Mouse (Mus musculus): ENCODE results near the gene Fbln2. TPM values are rescaled to one million over a fixed set of nuclear protein-coding genes. Genes with fewer than 3 reads are reported as not detected.

The Fbln2 gene
- polyA plus RNA-seq, 1 experiment, result 0.03 TPM

- Histone ChIP-seq H3K4me1 (peaks cover 9% of the 10 kb centered on the region; the same call in 1 of the 2 replicates), H3K4me3 (replicated peaks) (no peak overlapping the region), H3K9me3 (no peaks in the 10 kb centered on the region), H3K27me3 (replicated peaks) (peaks cover 90% of the 10 kb centered on the region), H3K36me3 (replicated peaks; ENCODE audit: low read length) (no peaks in the 10 kb centered on the region)
- no peak for TF ChIP-seq FLI1 (IDR thresholded peaks at IDR 0.05; ENCODE audit: low read length)
- TF ChIP-seq GATA1 (IDR thresholded peaks at IDR 0.05; ENCODE audit: borderline replicate concordance, low read length), result no peak
These were observed 78.7 kb downstream of the Fbln2 start for GRCm38 (mm10) chr6:91290937-91291336.

- peaks cover 87% of the 10 kb centered on the region for H3K27me3 ChIP-seq (replicated peaks)
- H3K4me3 ChIP-seq (replicated peaks), result no peak overlapping the region
- H3K9me3 ChIP-seq, result no peaks in the 10 kb centered on the region
- no peaks in the 10 kb centered on the region for H3K36me3 ChIP-seq (replicated peaks; ENCODE audit: low read length)
- TF ChIP-seq FLI1 (IDR thresholded peaks at IDR 0.05; ENCODE audit: low read length) (no peak), GATA1 (IDR thresholded peaks at IDR 0.05; ENCODE audit: borderline replicate concordance, low read length) (no peak)
- no peaks in the 10 kb centered on the region; the same call in 1 of the 2 replicates for H3K4me1 ChIP-seq
These were observed 83.2 kb downstream of the Fbln2 start for GRCm38 (mm10) chr6:91295431-91295830.

- no peak overlapping the region for H3K4me3 ChIP-seq (replicated peaks)
- TF ChIP-seq GATA1 (IDR thresholded peaks at IDR 0.05; ENCODE audit: borderline replicate concordance, low read length), result no peak
- TF ChIP-seq FLI1 (IDR thresholded peaks at IDR 0.05; ENCODE audit: low read length), result no peak
- no peaks in the 10 kb centered on the region; the same call in 1 of the 2 replicates for H3K4me1 ChIP-seq
- H3K9me3 ChIP-seq, result no peaks in the 10 kb centered on the region
- peaks cover 85% of the 10 kb centered on the region for H3K27me3 ChIP-seq (replicated peaks)
- H3K36me3 ChIP-seq (replicated peaks; ENCODE audit: low read length), result no peaks in the 10 kb centered on the region
These were observed 86.6 kb downstream of the Fbln2 start for GRCm38 (mm10) chr6:91298828-91299227.

GRCm38 (mm10) chr6:91300079-91300478, 87.8 kb downstream of the Fbln2 start:
- Histone ChIP-seq H3K4me3 (replicated peaks) (no peak overlapping the region), H3K4me1 (no peaks in the 10 kb centered on the region; the same call in 1 of the 2 replicates), H3K27me3 (replicated peaks) (peaks cover 85% of the 10 kb centered on the region), H3K9me3 (no peaks in the 10 kb centered on the region), H3K36me3 (replicated peaks; ENCODE audit: low read length) (no peaks in the 10 kb centered on the region)
- no peak for TF ChIP-seq FLI1 (IDR thresholded peaks at IDR 0.05; ENCODE audit: low read length)
- no peak for TF ChIP-seq GATA1 (IDR thresholded peaks at IDR 0.05; ENCODE audit: borderline replicate concordance, low read length)

GRCm38 (mm10) chr6:91301839-91302238, 89.6 kb downstream of the Fbln2 start:
- Histone ChIP-seq H3K36me3 (replicated peaks; ENCODE audit: low read length) (no peaks in the 10 kb centered on the region), H3K27me3 (replicated peaks) (peaks cover 81% of the 10 kb centered on the region), H3K4me1 (no peaks in the 10 kb centered on the region; the same call in 1 of the 2 replicates), H3K9me3 (no peaks in the 10 kb centered on the region), H3K4me3 (replicated peaks) (no peak overlapping the region)
- TF ChIP-seq FLI1 (IDR thresholded peaks at IDR 0.05; ENCODE audit: low read length), result no peak
- TF ChIP-seq GATA1 (IDR thresholded peaks at IDR 0.05; ENCODE audit: borderline replicate concordance, low read length), result no peak

GRCm38 (mm10) chr6:91302337-91302736, 90.1 kb downstream of the Fbln2 start:
- Histone ChIP-seq H3K9me3 (no peaks in the 10 kb centered on the region), H3K4me3 (replicated peaks) (no peak overlapping the region), H3K27me3 (replicated peaks) (peaks cover 80% of the 10 kb centered on the region), H3K4me1 (no peaks in the 10 kb centered on the region; the same call in 1 of the 2 replicates), H3K36me3 (replicated peaks; ENCODE audit: low read length) (no peaks in the 10 kb centered on the region)
- no peak for TF ChIP-seq GATA1 (IDR thresholded peaks at IDR 0.05; ENCODE audit: borderline replicate concordance, low read length)
- no peak for TF ChIP-seq FLI1 (IDR thresholded peaks at IDR 0.05; ENCODE audit: low read length)

GRCm38 (mm10) chr6:91304172-91304571, 91.9 kb downstream of the Fbln2 start:
- Histone ChIP-seq H3K4me1 (no peaks in the 10 kb centered on the region), H3K36me3 (replicated peaks; ENCODE audit: low read length) (no peaks in the 10 kb centered on the region), H3K27me3 (replicated peaks) (peaks cover 74% of the 10 kb centered on the region), H3K9me3 (no peaks in the 10 kb centered on the region), H3K4me3 (replicated peaks) (no peak overlapping the region)
- TF ChIP-seq FLI1 (IDR thresholded peaks at IDR 0.05; ENCODE audit: low read length) (no peak), GATA1 (IDR thresholded peaks at IDR 0.05; ENCODE audit: borderline replicate concordance, low read length) (no peak)

- no peaks in the 10 kb centered on the region for H3K9me3 ChIP-seq
- H3K27me3 ChIP-seq (replicated peaks), result peaks cover 61% of the 10 kb centered on the region
- TF ChIP-seq FLI1 (IDR thresholded peaks at IDR 0.05; ENCODE audit: low read length) (no peak), GATA1 (IDR thresholded peaks at IDR 0.05; ENCODE audit: borderline replicate concordance, low read length) (no peak)
- H3K4me1 ChIP-seq, result no peaks in the 10 kb centered on the region
- H3K36me3 ChIP-seq (replicated peaks; ENCODE audit: low read length), result no peaks in the 10 kb centered on the region
- H3K4me3 ChIP-seq (replicated peaks), result no peak overlapping the region
These were observed 95.7 kb downstream of the Fbln2 start for GRCm38 (mm10) chr6:91307972-91308371.

- H3K9me3 ChIP-seq, result no peaks in the 10 kb centered on the region
- TF ChIP-seq FLI1 (IDR thresholded peaks at IDR 0.05; ENCODE audit: low read length) (no peak), GATA1 (IDR thresholded peaks at IDR 0.05; ENCODE audit: borderline replicate concordance, low read length) (no peak)
- H3K4me3 ChIP-seq (replicated peaks), result no peak overlapping the region
- H3K27me3 ChIP-seq (replicated peaks), result peaks cover 44% of the 10 kb centered on the region
- H3K36me3 ChIP-seq (replicated peaks; ENCODE audit: low read length), result no peaks in the 10 kb centered on the region
- H3K4me1 ChIP-seq, result no peaks in the 10 kb centered on the region
These were observed 98.9 kb downstream of the Fbln2 start for GRCm38 (mm10) chr6:91311204-91311603.

- H3K9me3 ChIP-seq, result no peaks in the 10 kb centered on the region
- H3K27me3 ChIP-seq (replicated peaks), result peaks cover 35% of the 10 kb centered on the region
- TF ChIP-seq GATA1 (IDR thresholded peaks at IDR 0.05; ENCODE audit: borderline replicate concordance, low read length) (no peak), FLI1 (IDR thresholded peaks at IDR 0.05; ENCODE audit: low read length) (no peak)
These were observed 100.2 kb downstream of the Fbln2 start for GRCm38 (mm10) chr6:91312491-91312890.

More at GRCm38 (mm10) chr6:91312491-91312890, 100.2 kb downstream of the Fbln2 start:
- Histone ChIP-seq H3K36me3 (replicated peaks; ENCODE audit: low read length) (no peaks in the 10 kb centered on the region), H3K4me3 (replicated peaks) (no peak overlapping the region), H3K4me1 (no peaks in the 10 kb centered on the region)

Other genes starting within 250 kb of the Fbln2 start
- gene Iqsec1, start 223.8 kb upstream of the Fbln2 start, polyA plus RNA-seq (2012; ENCODE audit: insufficient read depth, low replicate concordance), result 90.9 and 120 TPM in 2 replicates
- gene Nup210, start 95.6 kb upstream of the Fbln2 start, polyA plus RNA-seq (2012; ENCODE audit: insufficient read depth, low replicate concordance), result 17.0 and 30.7 TPM in 2 replicates
- gene Hdac11, start 55.8 kb upstream of the Fbln2 start, polyA plus RNA-seq (2012; ENCODE audit: insufficient read depth, low replicate concordance), result 0.46 TPM in 1 of 2 replicates, not detected in the other
- not detected in 2 replicates for gene Wnt7a, start 198.9 kb downstream of the Fbln2 start, polyA plus RNA-seq (2012; ENCODE audit: insufficient read depth, low replicate concordance)